Mouse (Mus musculus) heart, adult 2 months (tissue): Measurements from ENCODE around the gene Alpk3.

Source experiments
- CTCF ChIP-seq: fragments of 200-600 bp; IDR thresholded peaks from 2 replicates; pipeline ENCODE4 v1.8.1; 2022; ENCODE audit warnings: antibody characterized with exemption, mild to moderate bottlenecking, moderate library complexity
- EP300 ChIP-seq: fragments of 200-500 bp; IDR thresholded peaks from 2 replicates; pipeline ENCODE4 v1.6.1; 2011; ENCODE audit warnings: low read depth, low read length, control low read depth; ENCODE audit not compliant: insufficient read depth
- POLR2A ChIP-seq: fragments of 200-500 bp; IDR thresholded peaks from 2 replicates; pipeline ENCODE4 v1.6.1; 2011; ENCODE audit warnings: mild to moderate bottlenecking, low read depth, low read length, control low read depth; ENCODE audit not compliant: insufficient read depth

- no peak for TF ChIP-seq EP300
- TF ChIP-seq CTCF = no peak
- no peak for TF ChIP-seq POLR2A
Observed at GRCm38 (mm10) chr7:81043023-81043620, 14.3 kb upstream of the Alpk3 start.
